Mouse (Mus musculus) CD4-positive, CD25-positive, alpha-beta regulatory T cell, adult 4 months (primary cell): ENCODE measurements around the gene Cfap58. TPM values are rescaled to one million over a fixed set of nuclear protein-coding genes. Genes with fewer than 3 reads are reported as not detected.

Source experiments
- ATAC-seq: one replicate; pipeline ENCODE4 v1.8.0; 2017
- polyA plus RNA-seq, 2 experiments: library from polyadenylated mRNA; unstranded; fragments of 100-300 nt; shearing (Covaris generic); gene quantifications; one replicate each; pipeline ENCODE4 v1.2.1; 2017

The Cfap58 gene
- polyA plus RNA-seq, 2 experiments from 2014 or later: not detected

- no peak for ATAC-seq
Measured at GRCm38 (mm10) chr19:47918016-47918415, 19.5 kb upstream of the Cfap58 start.

DNA sequence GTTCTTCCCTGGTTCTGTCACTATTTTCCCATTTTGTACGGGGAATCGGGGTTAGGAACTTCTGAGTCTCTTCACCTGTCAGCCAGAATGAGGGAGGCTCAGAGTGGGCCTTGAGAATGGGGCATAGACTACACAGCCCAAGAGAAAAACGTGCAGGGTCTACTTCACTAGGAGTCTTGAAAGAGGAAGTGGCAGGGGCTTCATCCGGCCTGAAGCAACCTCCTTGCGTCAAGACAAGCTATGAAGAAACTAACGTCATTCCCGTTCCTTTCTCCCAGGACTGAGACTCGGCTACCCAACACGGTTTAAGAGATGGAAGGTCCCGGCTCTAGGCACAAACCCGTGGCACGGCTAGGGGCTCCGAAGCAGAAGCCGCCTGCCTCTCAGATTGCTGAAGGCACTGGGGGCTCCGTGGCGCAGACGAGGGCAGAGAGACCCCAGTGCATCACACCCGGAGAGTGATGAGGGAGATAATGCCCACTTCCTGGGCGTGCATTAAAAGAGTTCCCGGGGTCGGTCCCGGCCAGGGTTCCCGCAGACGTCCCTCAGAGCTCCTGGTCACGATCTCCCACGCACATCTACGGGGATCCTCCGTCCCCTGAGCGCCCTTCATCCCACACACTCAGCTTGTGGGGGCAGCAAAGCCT, 18.9 kb upstream of the Cfap58 start:
- peak; percentile 40 for ATAC-seq

DNA sequence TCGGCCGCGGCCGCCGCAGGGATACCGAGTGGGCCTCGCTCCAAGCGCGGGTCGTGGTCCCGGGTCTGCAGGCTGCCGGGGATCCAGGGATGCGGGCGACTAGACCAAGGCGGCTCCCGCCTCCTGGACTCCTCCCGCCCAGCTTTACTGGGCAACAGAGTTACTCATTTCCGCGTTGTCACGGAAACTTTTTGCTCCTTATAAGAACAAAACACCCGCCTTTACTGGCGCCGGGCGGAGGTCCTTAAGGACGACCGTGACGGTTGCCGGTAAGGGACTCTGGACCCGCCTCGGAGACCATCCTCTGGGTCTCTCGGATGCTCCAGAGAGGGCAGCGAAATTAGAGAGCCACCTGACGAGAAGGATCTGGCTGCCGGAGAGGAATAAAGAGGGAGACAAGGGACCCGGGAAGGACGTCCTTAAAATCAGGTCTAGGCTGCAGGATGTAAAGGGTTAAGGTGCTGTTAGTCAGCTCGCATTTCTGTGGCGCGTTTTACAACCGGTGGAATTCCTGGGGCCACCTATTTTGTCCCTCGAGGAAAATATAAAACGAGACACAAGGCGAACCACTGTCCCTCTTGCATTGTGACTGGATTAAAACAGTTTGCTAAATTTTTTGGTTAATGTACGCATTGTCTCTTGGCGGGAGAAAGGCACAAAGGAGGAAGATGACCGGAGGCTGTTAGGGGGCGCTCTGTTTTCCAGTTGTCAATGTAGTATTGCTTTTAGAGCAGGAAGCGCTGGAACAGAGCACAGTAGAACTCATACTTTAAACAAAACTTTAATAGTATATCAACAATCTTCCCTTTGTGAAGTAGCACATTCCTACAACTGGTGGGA, 18.1 kb upstream of the Cfap58 start, which contains the start of the genes Cfap43 and Itprip:
Gene Cfap43 (minus strand): TSS at position 162 of the 840 bp plus-strand sequence.
Gene Itprip (minus strand): TSS at position 174 of the 840 bp plus-strand sequence.
- peak; percentile 78 for ATAC-seq

GRCm38 (mm10) chr19:47919966-47920375, 17.5 kb upstream of the Cfap58 start:
- no peak for ATAC-seq

DNA sequence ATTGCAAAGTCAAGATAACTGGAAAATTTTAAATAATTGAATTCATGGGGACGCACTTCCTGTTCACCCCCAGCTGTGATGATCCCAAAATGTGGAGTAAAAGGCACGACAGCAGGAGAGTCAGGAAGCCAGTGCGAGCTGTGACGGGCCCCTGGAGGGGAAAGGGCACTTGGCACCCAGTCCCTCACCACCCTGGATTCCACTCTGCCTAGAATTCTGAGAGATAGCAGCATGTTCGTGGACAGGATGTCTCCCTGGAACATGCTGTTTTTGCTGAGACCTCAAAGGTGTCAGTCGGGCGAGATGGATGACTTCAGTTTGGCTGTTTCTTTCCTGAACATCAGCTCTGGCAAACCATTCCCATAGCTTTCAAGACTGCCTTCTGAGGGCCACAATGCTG, 11.7 kb upstream of the Cfap58 start:
- no peak for ATAC-seq

GRCm38 (mm10) chr19:47927032-47927431, 10.4 kb upstream of the Cfap58 start:
- no peak for ATAC-seq

- ATAC-seq: no peak
Measured at GRCm38 (mm10) chr19:47929043-47929442, 8.4 kb upstream of the Cfap58 start.

DNA sequence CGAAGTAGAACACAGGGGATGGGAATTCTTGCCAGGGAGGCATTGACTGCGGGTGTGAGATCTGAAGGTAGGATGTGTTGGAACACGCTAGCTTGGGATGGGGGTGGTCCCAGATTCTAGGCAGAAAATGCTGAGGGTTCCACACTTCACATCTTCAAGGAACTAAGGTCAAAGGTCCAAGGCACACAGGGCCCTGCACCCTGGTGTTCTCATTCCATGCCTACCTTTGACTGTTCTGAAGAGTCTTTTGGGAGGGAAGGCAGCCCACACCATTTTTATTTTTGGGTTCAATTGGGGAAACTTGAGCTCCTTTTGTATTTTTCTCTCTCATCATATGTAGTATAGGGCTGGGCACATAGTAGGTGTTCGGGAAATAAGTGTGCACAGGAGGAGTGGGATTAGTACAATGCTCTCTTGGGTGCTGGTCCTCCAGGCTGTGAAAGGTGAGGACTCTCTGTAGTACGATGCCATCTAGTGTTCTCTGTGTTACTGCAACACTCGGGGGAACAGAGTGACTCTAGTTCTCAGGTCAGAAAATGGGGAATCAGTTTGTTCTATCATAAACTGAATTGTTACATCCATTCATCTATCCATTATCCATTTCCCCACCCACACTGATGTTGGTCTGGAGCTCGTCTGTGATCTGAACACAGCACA, 5.4 kb upstream of the Cfap58 start:
- peak; percentile 90 for ATAC-seq

GRCm38 (mm10) chr19:47934146-47934545, 3.3 kb upstream of the Cfap58 start:
- ATAC-seq: no peak

GRCm38 (mm10) chr19:47934636-47935238, 2.7 kb upstream of the Cfap58 start:
- ATAC-seq: no peak

GRCm38 (mm10) chr19:47935530-47935929, 1.9 kb upstream of the Cfap58 start:
- no peak for ATAC-seq

- peak; percentile 24 for ATAC-seq
Measured at GRCm38 (mm10) chr19:47936490-47936889, 985 bp upstream of the Cfap58 start.

- no peak for ATAC-seq
Measured at GRCm38 (mm10) chr19:47936938-47937337, 537 bp upstream of the Cfap58 start.

DNA sequence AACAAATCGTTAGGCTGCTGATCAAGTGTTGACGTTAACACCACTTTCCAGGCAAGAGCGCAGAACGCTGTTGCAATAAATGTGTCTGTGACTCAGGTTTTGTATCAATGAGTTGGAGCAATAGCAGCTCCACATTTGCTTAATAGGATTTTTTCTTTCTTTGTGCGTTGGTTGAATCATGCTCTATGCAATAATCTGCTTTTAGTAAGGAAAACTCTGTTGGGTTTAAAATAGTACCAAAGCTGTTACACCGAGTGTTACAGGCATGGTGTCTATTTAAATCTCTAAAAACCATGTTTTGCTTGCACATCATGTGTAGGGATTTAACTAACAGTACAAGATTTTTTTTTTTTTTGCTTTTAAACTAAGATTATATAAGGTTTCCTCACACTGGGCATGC, 1.9 kb downstream of the Cfap58 start:
- no peak for ATAC-seq

GRCm38 (mm10) chr19:47946821-47947465, 9.5 kb downstream of the Cfap58 start:
- ATAC-seq: no peak

DNA sequence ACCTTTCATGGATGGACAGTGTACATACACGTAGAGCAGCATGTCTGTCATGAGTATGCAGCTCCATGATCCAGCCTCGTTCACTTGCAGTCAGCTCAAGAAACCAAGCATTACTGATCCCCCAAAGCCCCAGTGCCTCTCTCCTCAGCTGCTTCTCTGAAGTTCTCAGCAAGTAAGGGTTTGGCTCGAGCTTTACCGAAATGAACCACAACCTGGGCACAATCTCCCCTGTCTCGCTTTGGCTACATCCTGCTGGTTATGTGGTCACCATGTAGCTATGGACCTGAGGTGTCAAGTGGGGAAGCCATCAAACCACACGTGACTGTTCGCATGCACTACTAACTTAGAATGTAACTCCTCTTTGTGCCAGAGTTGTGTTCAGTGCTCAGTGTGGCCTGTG, 13.5 kb downstream of the Cfap58 start:
- ATAC-seq: no peak

DNA sequence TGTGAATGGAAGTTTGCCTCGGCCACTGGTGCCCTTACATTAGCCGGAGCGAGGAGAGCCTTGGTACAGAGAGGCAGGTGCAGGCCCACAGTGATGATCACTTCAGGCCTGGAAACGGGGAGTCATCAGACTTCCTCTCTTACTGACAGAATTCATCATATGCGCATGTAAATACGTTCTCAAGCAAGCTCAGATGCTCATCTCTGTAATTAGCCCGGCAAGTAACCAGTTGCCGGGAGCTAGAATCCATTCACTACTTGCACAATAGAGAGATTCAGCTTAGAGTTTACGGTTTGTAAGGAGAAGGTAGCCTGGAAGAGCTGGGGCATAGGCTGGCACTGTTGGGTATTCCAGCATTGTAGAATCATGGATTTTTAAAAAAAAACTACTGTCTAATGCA, 15.7 kb downstream of the Cfap58 start:
- no peak for ATAC-seq

GRCm38 (mm10) chr19:47958181-47958580, 20.7 kb downstream of the Cfap58 start:
- ATAC-seq: no peak

DNA sequence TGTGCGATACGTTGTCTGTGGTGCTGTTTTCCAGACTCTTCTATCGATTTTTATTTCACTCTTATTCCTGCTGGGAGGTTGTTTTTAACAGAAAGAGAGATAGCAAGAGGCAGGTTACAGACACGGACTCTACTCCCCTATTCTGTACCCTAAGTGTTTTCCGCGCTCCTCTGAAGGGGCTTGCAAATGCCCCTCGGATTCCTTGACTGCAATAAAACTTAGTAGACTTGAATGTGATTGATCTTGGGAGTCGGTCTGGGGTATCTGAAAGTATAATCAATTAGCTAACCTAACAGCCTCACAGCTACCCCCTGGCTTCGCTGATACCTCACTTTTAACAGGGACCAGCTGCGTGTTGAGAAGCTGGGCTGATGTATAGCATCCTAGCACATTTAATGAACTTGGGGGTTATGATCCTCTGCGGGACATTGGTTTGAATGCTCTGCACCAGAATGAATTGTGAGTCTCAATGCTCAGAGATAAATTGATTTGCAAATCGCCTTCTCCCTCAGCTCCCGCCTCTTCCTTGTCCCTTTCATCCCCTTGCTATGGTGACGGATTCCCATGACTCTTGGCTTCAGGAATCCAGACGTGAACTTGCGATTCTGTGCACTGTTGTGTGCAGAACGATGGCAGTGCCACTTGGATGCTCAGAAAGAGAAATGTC, 31.7 kb downstream of the Cfap58 start:
- ATAC-seq: no peak

DNA sequence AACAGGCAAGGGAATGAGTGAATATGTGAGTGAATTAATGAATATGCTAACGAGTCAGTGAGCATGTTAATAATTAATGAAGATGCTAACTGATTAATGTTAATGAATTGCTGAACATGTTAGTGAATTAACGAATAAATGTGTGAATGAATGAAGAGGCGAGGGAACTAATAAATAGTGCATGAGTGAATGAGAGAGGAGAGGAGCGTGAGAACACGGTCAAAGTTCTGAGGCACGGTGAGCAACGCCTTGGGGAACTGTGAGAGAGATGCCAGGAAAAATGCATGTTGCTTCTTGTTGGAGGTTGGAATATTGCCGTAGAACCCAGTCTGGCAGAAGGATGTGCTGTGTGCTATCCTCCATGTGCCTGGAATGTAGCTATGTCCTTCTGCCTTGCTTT, 33.6 kb downstream of the Cfap58 start:
- ATAC-seq: no peak

DNA sequence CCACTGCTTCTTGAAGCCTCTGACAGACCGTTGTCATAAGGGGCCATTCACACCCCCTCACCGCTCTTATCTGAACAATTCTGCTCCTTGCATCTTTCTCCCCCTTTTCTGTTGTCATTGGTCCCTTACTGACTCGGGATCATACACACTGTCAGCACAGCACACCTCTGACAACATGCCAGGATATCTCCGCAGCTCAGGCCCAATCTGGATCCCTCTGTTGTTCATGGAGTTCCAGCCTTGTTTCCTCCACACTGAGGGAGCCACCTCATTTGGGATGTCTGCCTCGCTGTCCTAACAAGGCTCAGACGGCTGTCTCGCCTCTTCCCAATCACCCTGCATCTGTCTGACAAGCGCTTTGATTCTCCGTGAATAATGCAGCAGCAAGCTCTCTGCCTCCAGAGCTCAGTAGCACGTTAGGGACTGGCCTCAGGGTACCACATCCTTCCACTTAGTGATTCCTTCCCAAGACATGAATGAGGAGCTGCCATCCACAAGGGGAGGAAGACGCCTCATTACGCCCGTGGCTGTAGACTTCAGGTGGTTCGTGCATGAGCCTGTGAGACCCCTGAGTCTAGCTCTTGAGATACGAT, 40.7 kb downstream of the Cfap58 start:
- no peak for ATAC-seq
